Mouse (Mus musculus) thymus, adult 2 months (tissue): ENCODE data around the gene Gm20388. TPM values are rescaled to one million over a fixed set of nuclear protein-coding genes. Genes with fewer than 3 reads are reported as not detected.

Source experiments
- DNase-seq: peaks from one replicate; pipeline ENCODE4 v3.0.0; 2021
- H3K27ac ChIP-seq: fragments of 200-500 bp; 2 replicates; pipeline ENCODE4 v1.5.1; 2012; ENCODE audit warnings: low read length, control low read depth; ENCODE audit not compliant: control insufficient read depth, insufficient read depth
- H3K27me3 ChIP-seq: fragments of 200-500 bp; 2 replicates; pipeline ENCODE4 v1.6.1; 2012; ENCODE audit warnings: mild to moderate bottlenecking, low read length, moderate library complexity, mixed read lengths; ENCODE audit not compliant: control insufficient read depth, insufficient read depth
- H3K36me3 ChIP-seq: fragments of 200-500 bp; 2 replicates; pipeline ENCODE4 v1.6.1; 2012; ENCODE audit warnings: mild to moderate bottlenecking, low read length, moderate library complexity; ENCODE audit not compliant: control insufficient read depth, insufficient read depth
- H3K4me1 ChIP-seq: fragments of 200-500 bp; replicated peaks from 2 replicates; pipeline ENCODE4 v1.6.1; 2012; ENCODE audit warnings: low read length; ENCODE audit not compliant: control insufficient read depth, insufficient read depth
- H3K4me3 ChIP-seq: fragments of 200-500 bp; 2 replicates; pipeline ENCODE4 v1.5.1; 2012; ENCODE audit warnings: mild to moderate bottlenecking, low read length, control low read depth, moderate library complexity; ENCODE audit not compliant: control insufficient read depth, insufficient read depth
- CTCF ChIP-seq: fragments of 200-500 bp; IDR thresholded peaks from 2 replicates; pipeline ENCODE4 v1.5.1; 2012; ENCODE audit warnings: mild to moderate bottlenecking, control low read depth, low read length, moderate library complexity, borderline replicate concordance; ENCODE audit not compliant: control insufficient read depth, poor library complexity, insufficient read depth; ENCODE audit errors: extremely low read depth
- POLR2A ChIP-seq: fragments of 200-500 bp; IDR thresholded peaks from 2 replicates; pipeline ENCODE4 v1.6.1; 2012; ENCODE audit warnings: mild to moderate bottlenecking, low read length, control low read depth, moderate library complexity; ENCODE audit not compliant: control insufficient read depth, poor library complexity, insufficient read depth; ENCODE audit errors: extremely low read depth
- WGBS: fragments of 180-500 bp; shearing (Covaris S2); methylation state at CpG from one replicate; pipeline ENCODE4 v1.1.7; 2018; 5-methylcytosine and 5-hydroxymethylcytosine counted together
- polyA plus RNA-seq: library from polyadenylated mRNA; depleted of rRNA; stranded (reverse); fragments of >200 nt; gene quantifications from 2 replicates; pipeline ENCODE4 v1.2.3, GENCODE M21; 2012

Gene Gm20388
- polyA plus RNA-seq, 1 experiment, result 103 TPM

GRCm38 (mm10) chr8:123283991-123284390, 3373.3 kb downstream of the Gm20388 start:
- TF ChIP-seq CTCF (no peak), POLR2A (no peak)
- Histone ChIP-seq H3K27me3 (no peaks in the 10 kb centered on the region), H3K4me3 (no peak overlapping the region), H3K4me1 (no peaks in the 10 kb centered on the region), H3K27ac (no peak overlapping the region), H3K36me3 (no peaks in the 10 kb centered on the region)
- DNase-seq, result no peak
- 93% methylated on average over 7 of the region's 7 CpGs for WGBS

- Histone ChIP-seq H3K4me1 (no peaks in the 10 kb centered on the region), H3K27me3 (no peaks in the 10 kb centered on the region), H3K4me3 (no peak overlapping the region), H3K27ac (no peak overlapping the region), H3K36me3 (no peaks in the 10 kb centered on the region)
- DNase-seq, result no peak
- WGBS, result 94% methylated on average over 5 of the region's 5 CpGs
- TF ChIP-seq CTCF (no peak), POLR2A (no peak)
Measured at GRCm38 (mm10) chr8:123284493-123284892, 3373.9 kb downstream of the Gm20388 start.

GRCm38 (mm10) chr8:123287362-123287761, 3376.7 kb downstream of the Gm20388 start:
- no peak overlapping the region for H3K4me3 ChIP-seq
- no peak for DNase-seq
- TF ChIP-seq POLR2A (no peak), CTCF (no peak)
- H3K36me3 ChIP-seq, result no peaks in the 10 kb centered on the region
- 95% methylated on average over 17 of the region's 17 CpGs for whole genome bisulfite sequencing
- no peak overlapping the region for H3K27ac ChIP-seq
- H3K27me3 ChIP-seq, result no peaks in the 10 kb centered on the region
- no peaks in the 10 kb centered on the region for H3K4me1 ChIP-seq

- peak; percentile 17; the same call in 1 of the 2 replicates for TF ChIP-seq CTCF
- no peak for TF ChIP-seq POLR2A
- H3K27me3 ChIP-seq, result no peaks in the 10 kb centered on the region
- DNase-seq, result peak; percentile 22
- WGBS, result 91% methylated on average over 4 of the region's 4 CpGs
- H3K27ac ChIP-seq, result no peak overlapping the region
- no peaks in the 10 kb centered on the region for H3K36me3 ChIP-seq
- no peaks in the 10 kb centered on the region for H3K4me1 ChIP-seq
- no peak overlapping the region for H3K4me3 ChIP-seq
Measured at GRCm38 (mm10) chr8:123290166-123290565, 3379.5 kb downstream of the Gm20388 start.

GRCm38 (mm10) chr8:123290679-123291078, 3380.0 kb downstream of the Gm20388 start:
- TF ChIP-seq CTCF (no peak), POLR2A (no peak)
- no peak for DNase-seq

GRCm38 (mm10) chr8:123291716-123292115, 3381.1 kb downstream of the Gm20388 start:
- no peak for TF ChIP-seq POLR2A
- TF ChIP-seq CTCF, result no peak
- WGBS, result 92% methylated on average over 8 of the region's 8 CpGs
- no peaks in the 10 kb centered on the region for H3K36me3 ChIP-seq
- H3K27ac ChIP-seq, result no peak overlapping the region
- H3K27me3 ChIP-seq, result no peaks in the 10 kb centered on the region
- no peak overlapping the region for H3K4me3 ChIP-seq
- H3K4me1 ChIP-seq, result no peaks in the 10 kb centered on the region
- no peak for DNase-seq

More at GRCm38 (mm10) chr8:123290679-123291078, 3380.0 kb downstream of the Gm20388 start:
- no peak overlapping the region for H3K27ac ChIP-seq
- H3K4me3 ChIP-seq, result no peak overlapping the region
- H3K27me3 ChIP-seq, result no peaks in the 10 kb centered on the region
- H3K36me3 ChIP-seq, result no peaks in the 10 kb centered on the region
- no peaks in the 10 kb centered on the region for H3K4me1 ChIP-seq
- 97% methylated on average over 8 of the region's 8 CpGs for WGBS

- TF ChIP-seq POLR2A (no peak), CTCF (no peak)
- H3K4me3 ChIP-seq, result no peak overlapping the region
- H3K4me1 ChIP-seq, result no peaks in the 10 kb centered on the region
- 82% methylated on average over 3 of the region's 3 CpGs for WGBS
- no peaks in the 10 kb centered on the region for H3K27me3 ChIP-seq
- no peak for DNase-seq
- no peaks in the 10 kb centered on the region for H3K36me3 ChIP-seq
- H3K27ac ChIP-seq, result no peak overlapping the region
Measured at GRCm38 (mm10) chr8:123292281-123292680, 3381.6 kb downstream of the Gm20388 start.
